Mouse (Mus musculus) MEL (cell line): ENCODE data around the gene Anks1. TPM values are rescaled to one million over a fixed set of nuclear protein-coding genes. Genes with fewer than 3 reads are reported as not detected.

Experiments used
- polyA plus RNA-seq, 2 experiments: library from polyadenylated mRNA; stranded (reverse) in 1 of 2; unstranded in 1 of 2; fragments of >175 nt in 1 of 2; fragments of >200 nt in 1 of 2; gene quantifications; 2 replicates each; pipeline versions ENCODE4 v1.2.1 to v1.2.4; 2012; ENCODE audit warnings: low replicate concordance in 2 of 2, low read depth in 1 of 2; ENCODE audit not compliant: insufficient read length in 2 of 2, insufficient read depth in 1 of 2, missing spikeins in 1 of 2
- total RNA-seq: library from RNA; depleted of rRNA; stranded (reverse); fragments of 300-350 nt; gene quantifications from 2 replicates; pipeline ENCODE4 v1.2.3, GENCODE M21; 2012; rRNA removed

Anks1 gene
- total and polyA plus RNA-seq, 3 experiments = 11.9 to 15.9 TPM; not detected in 1

Other genes starting within 250 kb of the Anks1 start
- gene Spdef, start 180.4 kb upstream of the Anks1 start, total RNA-seq = not detected in 2 replicates
- under 1 TPM in 1 of 2 experiments, not detected in 1; 0.11 TPM for gene Spdef, start 180.4 kb upstream of the Anks1 start, polyA plus RNA-seq
- gene D17Wsu92e, start 88.7 kb upstream of the Anks1 start, total RNA-seq = 66.5 and 72.5 TPM in 2 replicates
- gene D17Wsu92e, start 88.7 kb upstream of the Anks1 start, polyA plus RNA-seq = 100 to 1,000 TPM in 1 of 2 experiments, not detected in 1; 108 TPM
- gene Snrpc, start 71.2 kb upstream of the Anks1 start, total RNA-seq = 217 and 219 TPM in 2 replicates
- gene Snrpc, start 71.2 kb upstream of the Anks1 start, polyA plus RNA-seq = 100 to 1,000 TPM in 1 of 2 experiments, not detected in 1; 227 TPM
- 23.1 and 25.9 TPM in 2 replicates for gene Uhrf1bp1, start 52.9 kb upstream of the Anks1 start, total RNA-seq
- gene Uhrf1bp1, start 52.9 kb upstream of the Anks1 start, polyA plus RNA-seq = 10 to 100 TPM in 1 of 2 experiments, not detected in 1; 43.6 TPM
- gene Taf11, start 538 bp downstream of the Anks1 start, total RNA-seq = 40.8 and 45.7 TPM in 2 replicates
- 10 to 100 TPM in 1 of 2 experiments, not detected in 1; 77.8 TPM for gene Taf11, start 538 bp downstream of the Anks1 start, polyA plus RNA-seq
- 0.46 and 0.50 TPM in 2 replicates for gene Tcp11, start 171.3 kb downstream of the Anks1 start, total RNA-seq
- under 1 TPM in 1 of 2 experiments, not detected in 1; 0.82 TPM for gene Tcp11, start 171.3 kb downstream of the Anks1 start, polyA plus RNA-seq
- 0.03 and 0.04 TPM in 2 replicates for gene Scube3, start 232.8 kb downstream of the Anks1 start, total RNA-seq
- gene Scube3, start 232.8 kb downstream of the Anks1 start, polyA plus RNA-seq = under 1 TPM in 1 of 2 experiments, not detected in 1; 0.03 TPM